Mouse (Mus musculus): ENCODE data around the gene Slc9c1.

The Slc9c1 gene

DNA sequence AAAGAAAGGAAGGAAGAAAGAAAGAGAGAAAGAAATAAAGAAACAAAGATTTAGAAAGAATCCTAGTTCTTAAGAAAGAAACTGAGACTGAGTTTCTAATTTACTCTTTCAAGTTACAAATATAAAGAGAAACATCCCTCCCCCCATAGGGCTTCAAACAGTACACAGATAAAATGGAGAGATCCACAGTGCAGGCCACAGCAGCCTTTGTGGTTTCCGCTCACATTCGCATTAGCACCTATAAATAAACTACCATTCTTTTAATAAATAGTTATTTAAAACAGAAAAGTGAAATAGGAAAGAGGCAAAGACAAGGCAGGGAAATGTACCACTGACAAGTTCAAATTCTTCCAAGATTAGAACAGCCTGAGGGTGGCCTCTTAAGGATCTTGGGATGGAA is 89.7 kb downstream of the Slc9c1 start:
- no peak for DNase-seq (ENCODE audit: extremely low read depth, low read depth)

DNA sequence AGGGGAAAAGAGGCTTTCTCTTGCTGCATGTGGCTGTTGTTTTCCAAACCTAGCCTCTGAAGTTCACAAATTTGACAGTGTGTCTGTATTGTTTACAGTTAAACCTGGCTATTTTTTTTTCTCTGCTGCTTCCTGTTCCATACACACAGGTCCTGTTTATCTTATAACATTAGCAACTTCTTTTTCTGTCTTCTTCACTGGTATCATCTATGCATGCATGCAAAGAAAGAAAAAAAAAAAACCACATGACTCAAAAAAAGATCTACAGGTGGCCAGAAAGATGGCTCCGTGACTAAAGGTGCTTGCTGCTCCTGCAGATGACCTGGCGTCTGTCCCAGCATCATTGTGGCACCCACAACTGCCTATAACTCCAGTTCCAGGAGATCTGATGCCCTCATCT is 90.2 kb downstream of the Slc9c1 start:
- no peak for DNase-seq (ENCODE audit: extremely low read depth, low read depth)

DNA sequence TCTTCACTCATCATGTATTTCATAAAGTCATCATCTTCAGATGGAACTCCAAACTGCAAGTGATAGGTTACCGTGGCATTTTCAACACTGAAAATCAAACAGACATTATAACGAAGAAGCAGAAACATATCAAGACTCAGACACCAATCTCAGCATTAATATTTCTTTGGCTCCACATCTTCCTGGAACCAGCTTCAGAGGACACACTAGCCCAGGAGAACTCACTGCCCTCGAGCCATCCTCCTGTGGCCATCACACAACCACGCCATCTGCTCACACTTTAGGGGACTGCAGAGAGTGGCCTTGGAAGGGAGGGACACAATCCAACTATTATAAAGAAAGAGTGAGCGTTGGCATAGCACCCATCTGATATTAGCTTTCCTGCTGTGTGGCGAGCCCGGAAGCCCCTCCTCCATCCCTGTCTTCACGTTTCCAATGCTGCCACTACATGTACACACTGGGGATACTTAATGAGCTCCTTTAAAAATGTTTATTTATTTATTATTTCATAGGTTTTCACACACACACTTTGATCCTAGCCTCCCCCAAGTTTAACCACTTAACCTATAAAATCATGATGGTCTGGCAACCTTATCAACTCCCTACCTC is 94.5 kb downstream of the Slc9c1 start:
- no peak for DNase-seq (ENCODE audit: extremely low read depth, low read depth)

DNA sequence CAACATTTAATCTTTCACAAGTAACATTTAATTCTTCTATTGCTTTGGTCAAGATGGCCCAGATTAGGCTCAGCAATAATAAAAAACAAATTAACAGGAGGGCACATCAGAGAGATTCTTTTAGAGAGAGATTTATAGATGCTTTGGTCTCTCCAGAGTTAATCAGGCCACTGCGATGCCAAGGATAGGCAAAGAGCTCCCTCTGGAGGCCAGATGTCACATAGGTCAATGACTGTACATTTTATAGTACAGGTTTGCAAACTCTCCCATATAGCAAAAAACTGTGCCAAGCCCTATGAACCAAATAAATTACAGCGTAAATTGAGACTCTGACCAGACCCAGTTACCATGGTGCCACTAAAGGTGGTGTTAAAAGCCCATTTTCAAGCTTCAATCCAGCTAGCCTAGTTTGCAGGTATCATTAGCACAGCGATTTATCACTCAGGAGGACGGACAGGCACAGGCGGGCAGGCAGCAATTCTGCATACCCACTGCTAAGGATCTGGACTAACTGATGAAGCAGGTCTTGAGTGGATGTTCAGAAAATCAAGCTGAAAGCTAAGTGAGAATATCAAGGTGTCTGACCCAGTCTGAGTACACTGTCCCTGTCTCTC is 95.3 kb downstream of the Slc9c1 start:
- no peak for DNase-seq (ENCODE audit: extremely low read depth, low read depth)

DNA sequence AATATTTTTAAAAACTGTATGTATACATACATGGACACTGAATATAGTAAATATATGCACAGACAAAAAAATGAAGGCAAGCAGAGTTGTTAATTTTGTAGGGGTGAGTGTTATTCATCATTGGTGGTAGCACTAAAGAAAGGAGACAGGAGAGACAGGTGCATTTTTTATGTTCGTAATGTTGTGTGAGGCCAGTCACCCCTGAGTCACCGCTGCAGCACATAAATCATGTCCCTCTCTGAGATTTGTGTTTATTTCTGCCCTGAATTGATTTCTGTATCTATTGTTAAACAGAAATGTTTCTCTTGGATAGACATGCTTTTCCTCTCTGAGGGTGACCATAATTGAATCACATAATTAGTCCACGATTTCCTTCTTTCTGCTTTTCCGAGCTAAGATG is 97.3 kb downstream of the Slc9c1 start:
- no peak for DNase-seq (ENCODE audit: extremely low read depth, low read depth)

DNA sequence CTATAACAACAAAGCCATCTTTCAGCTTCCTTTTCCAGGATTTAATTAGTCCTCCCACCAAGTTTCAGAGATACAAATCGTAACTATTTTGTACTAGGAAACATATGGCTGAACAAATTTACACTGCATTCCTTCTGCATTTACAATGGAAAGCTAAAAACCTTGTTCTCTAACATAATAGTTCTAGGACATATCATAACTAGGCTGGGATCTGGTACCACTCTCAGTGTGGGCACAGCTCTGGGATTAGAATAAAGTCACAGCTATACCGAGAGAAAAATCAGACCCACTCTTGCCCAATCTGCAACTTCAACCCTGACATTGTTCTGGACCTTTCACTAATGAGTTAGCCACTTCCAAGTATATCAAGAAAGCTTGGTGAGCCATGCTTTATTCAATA is 100.7 kb downstream of the Slc9c1 start:
- no peak for DNase-seq (ENCODE audit: extremely low read depth, low read depth)

DNA sequence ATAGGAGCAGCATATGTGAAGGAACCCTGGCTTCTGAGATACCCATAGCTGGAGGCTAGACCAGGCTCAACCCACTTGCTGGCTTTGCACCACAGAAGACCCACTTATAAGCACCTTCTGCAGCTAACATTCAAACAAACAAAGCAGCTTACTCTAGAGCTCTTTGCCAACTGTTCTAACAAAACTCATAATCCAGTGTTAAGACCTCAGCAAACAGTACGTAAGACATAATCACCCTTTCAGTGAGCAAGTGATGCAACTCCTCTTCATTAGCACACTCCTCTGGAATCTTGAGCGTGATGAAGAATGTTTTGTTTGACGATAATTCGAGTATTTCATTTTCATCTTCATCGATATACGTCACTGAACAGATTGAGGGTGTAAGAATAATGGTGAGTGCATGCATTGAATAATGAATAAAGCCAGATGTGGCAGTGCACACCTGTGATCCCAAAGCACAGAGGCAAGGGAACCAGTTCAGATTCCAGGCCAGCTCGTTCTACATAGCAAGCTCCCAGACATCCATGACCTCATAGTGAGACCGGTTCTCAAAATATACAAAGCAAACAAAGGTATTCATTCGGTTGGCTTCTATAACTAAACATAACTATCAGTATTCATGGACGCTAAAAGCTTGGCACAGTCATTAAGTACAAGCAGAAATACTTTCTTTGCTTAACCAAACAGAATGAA is 105.1 kb downstream of the Slc9c1 start:
- no peak for DNase-seq (ENCODE audit: extremely low read depth, low read depth)

DNA sequence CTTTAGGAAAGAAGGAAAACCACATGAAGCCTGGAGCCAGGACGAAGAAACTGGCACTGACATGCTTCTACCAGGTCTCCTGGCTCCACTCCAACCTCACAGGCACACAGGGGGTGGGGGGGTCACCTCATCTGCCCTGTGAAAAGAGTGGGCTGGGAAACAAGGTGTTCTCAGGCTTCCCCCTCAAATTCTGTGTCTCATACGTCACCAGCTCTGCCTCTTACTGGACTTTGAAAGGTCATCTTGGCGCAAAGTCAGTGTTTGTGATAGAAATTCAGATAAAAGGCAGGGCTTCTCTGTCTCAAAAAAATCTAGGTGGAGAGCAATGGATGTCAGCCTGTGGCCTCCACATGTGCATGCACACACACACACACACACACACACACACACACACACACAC is 106.2 kb downstream of the Slc9c1 start:
- no peak for DNase-seq (ENCODE audit: extremely low read depth, low read depth)

DNA sequence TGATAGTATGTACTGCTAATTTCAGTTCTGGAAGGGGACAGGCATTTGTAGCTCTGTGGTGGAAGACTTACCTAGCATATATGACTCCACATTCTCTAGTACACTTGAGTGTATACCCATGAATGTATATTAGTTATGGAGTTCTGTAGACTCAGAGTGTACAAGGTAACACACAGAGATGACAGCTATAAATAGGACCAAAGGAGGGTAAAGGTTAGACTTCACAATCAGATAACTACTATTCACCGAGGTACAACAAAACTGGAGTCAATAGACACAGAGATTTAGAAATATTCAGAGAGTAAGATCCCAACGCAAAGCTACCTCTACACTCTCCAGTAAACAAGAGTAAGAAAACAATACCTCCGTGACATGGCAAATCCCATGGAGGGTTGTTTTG is 108.8 kb downstream of the Slc9c1 start:
- no peak for DNase-seq (ENCODE audit: extremely low read depth, low read depth)

DNA sequence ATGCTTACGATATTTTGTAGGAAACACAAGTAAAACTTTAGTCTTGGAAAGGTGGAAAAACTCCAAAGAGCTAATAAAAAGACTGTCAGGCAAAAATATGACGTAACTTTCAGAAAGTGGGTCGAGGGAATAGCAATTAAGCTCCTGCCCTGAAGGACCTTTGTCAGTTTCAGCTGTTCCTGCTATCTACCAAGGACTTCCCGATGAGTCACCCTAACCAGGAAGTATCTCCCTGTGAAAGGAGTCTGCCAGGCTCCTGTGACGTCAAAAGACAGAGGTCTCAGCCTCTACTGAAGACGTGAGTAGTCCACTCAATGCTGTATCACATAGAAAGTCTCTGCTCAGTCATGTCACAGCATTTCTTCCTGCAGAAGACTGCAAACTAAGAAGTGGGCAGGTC is 109.3 kb downstream of the Slc9c1 start:
- DNase-seq (ENCODE audit: extremely low read depth, low read depth): no peak

DNA sequence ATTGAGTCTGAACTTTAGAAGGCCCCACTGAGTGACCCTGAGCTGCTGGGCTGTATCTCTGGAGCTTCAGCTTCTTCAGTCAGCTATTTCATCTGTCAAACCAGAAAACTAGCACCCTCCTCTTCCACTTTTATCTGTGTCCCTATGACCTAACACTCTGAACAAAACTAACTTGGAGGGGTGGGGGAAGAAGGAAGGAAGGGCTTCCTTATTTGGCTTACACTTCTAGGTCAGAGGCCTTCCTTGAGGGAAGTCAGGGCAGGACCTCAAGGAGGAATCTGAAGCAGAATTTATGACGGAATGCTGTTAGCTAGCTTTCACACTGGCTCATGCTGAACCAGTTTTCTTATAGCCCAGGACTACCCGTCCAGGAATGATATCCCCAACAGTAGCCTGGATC is 116.4 kb downstream of the Slc9c1 start:
- no peak for DNase-seq (ENCODE audit: extremely low read depth, low read depth)

DNA sequence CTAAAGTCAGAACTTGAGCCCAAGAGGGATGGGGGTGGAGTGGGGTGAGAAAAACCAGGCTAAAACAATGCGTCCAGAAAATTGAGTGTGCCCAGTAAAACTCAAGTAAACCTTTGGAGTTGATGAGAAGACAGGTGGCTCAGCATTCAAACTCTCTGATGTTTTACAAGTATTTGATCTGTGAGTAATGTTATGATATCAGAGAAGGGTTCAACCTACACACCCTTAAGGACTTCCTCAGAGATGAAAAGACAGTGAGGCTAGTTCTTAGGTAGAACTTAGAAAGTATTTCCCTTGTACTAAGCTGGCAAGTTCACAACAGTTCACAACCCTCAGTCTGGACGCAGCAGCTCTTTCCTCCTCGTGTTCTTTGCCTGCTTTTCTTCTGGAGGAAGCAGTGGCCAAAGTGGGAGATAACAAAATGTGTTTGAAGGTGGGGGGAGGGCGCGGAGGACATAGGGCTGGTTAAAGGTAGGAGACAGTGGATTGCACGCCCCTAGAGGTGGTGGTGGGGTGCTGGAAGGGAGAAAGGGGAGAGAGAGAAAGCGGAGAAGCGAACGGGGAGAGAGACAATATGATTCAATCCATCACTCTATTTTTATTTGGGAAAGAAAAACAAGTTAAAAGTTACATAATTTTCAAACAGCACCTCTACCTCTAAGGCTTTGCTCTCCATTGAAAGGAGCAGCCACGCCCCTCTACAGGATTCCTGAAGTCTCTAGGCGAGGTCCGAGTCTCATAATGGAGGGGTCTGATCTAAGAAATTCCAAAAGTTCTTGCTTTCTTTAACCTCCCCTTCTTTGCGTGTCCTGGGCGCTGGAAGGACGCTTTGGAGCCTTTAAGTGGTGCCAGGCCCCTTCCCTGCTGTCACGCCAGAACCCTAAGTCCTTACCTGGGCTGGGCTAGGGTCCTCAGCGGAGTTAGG is 118.2 kb downstream of the Slc9c1 start:
- no peak for DNase-seq (ENCODE audit: extremely low read depth, low read depth)

DNA sequence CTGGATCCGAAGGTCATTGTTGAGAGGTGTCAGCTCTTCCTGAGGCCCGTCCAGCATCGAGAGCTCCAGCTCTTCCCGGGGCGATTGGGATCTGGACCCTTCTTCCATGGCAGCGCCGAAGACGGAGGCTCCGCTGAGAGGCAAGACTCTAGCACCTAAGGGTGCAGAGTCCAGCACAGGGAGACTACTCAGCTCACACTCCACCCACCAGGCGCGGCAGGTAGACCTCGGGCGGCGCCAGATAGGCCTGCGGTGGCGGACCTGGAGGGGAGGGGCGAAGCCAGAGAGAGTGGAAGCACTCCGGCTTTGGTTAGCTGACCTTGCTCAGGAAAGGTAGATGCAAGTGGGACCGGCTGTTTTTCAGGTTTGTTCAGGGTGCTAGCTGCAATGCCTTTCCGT is 118.8 kb downstream of the Slc9c1 start, which contains the start of gene BC016579:
BC016579 (minus strand) TSS at position 135 of the 399 bp plus-strand sequence.
- no peak for DNase-seq (ENCODE audit: extremely low read depth, low read depth)

DNA sequence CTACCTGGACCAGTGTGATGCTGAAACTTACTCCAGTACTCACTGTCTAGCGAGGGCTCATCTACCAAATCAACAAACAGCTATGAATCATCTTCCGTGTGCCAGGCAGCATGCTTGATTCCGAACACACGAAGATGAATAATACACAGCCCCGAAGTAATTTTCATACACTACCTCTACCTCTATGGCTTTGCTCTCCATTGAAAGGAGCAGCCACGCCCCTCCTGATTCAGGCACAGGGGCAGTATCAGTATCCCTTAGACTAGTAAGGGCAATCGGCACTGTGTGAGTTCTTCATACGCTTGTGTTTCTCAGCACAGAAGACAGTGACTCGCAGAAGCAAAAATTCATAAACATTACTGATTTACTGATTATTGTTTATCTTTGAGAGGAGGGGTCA is 119.4 kb downstream of the Slc9c1 start:
- no peak for DNase-seq (ENCODE audit: extremely low read depth, low read depth)
